10 mouse cellular contexts compared by ENCODE assay signal in genomic region chr17:84420276-84420639, GRCm38 (mm10). TPM values are rescaled to one million over a fixed set of nuclear protein-coding genes. Genes with fewer than 3 reads are reported as not detected.
DNase-seq lines count a peak whose midpoint lies in the region; ATAC-seq and TF ChIP-seq lines count a peak whose summit lies in the region.
"Had no signal": no experiment of that assay in that cellular context is flagged by ENCODE, and none has a peak within 500 bp of the region (broad histone marks: within the 10 kb centered on the region; RNA-seq: fewer than 3 reads in every experiment).

No protein-coding gene starts in this region.

- 0 out of 2 replicates have a peak, but pooled peaks have one; percentile 23 for TF ChIP-seq CTCF in lung, embryonic 14.5 days (IDR thresholded peaks at IDR 0.05; ENCODE audit: low read depth)

- DNase-seq in heart, adult 9 months (ENCODE audit: low spot score in 2 of 2), result no peak
- no peak for DNase-seq in lung, embryonic 14.5 days
- no peak for DNase-seq in lung, postnatal 14 days
- no peak for DNase-seq in liver, embryonic 13.5 days
- no peak for DNase-seq in right cerebral cortex, postnatal 25 days
- DNase-seq in urinary bladder, postnatal 25 days (ENCODE audit: low spot score), result no peak
- DNase-seq: cerebellum, postnatal 25 days; kidney, postnatal 10 days had no signal

- ATAC-seq in heart, embryonic 14.5 days (ENCODE audit: insufficient number of reproducible peaks, insufficient read depth, low FRiP score, low read depth), result no peak
- ATAC-seq in lung, embryonic 14.5 days (ENCODE audit: insufficient read depth), result peak; percentile 54; the same call in 1 of the 2 replicates
- ATAC-seq in activated CD4-positive, CD25-positive, alpha-beta regulatory T cell, adult 4 months, result peak; percentile 21
- ATAC-seq in liver, embryonic 13.5 days (ENCODE audit: low read depth), result no peak

- peak overlapping the region; percentile 38; the same call in 1 of the 2 replicates for H3K9ac ChIP-seq in heart, embryonic 14.5 days (ENCODE audit: low read length)
- H3K9ac ChIP-seq in lung, embryonic 14.5 days, result no peak overlapping the region
- H3K9ac ChIP-seq in liver, embryonic 13.5 days, result no peak overlapping the region

- no peaks in the 10 kb centered on the region for H3K27me3 ChIP-seq in heart, embryonic 14.5 days (ENCODE audit: control insufficient read depth, insufficient read depth, low read length)
- H3K27me3 ChIP-seq in lung, embryonic 14.5 days (ENCODE audit: insufficient read depth, low read length), result no peaks in the 10 kb centered on the region
- no peaks in the 10 kb centered on the region for H3K27me3 ChIP-seq in liver, embryonic 13.5 days

- H3K4me3 ChIP-seq in heart, embryonic 14.5 days (ENCODE audit: control insufficient read depth in 1 of 2, insufficient read depth in 1 of 2, low read depth in 1 of 2, low read length in 2 of 2), result no peak overlapping the region
- no peak overlapping the region for H3K4me3 ChIP-seq in lung, embryonic 14.5 days (ENCODE audit: low read depth, low read length)
- no peak overlapping the region for H3K4me3 ChIP-seq in liver, embryonic 13.5 days (replicated peaks)

- no peaks in the 10 kb centered on the region for H3K9me3 ChIP-seq in heart, embryonic 14.5 days (ENCODE audit: control insufficient read depth, low read length)
- no peaks in the 10 kb centered on the region for H3K9me3 ChIP-seq in lung, embryonic 14.5 days (ENCODE audit: low read depth, low read length)
- no peaks in the 10 kb centered on the region for H3K9me3 ChIP-seq in liver, embryonic 13.5 days (replicated peaks)

- peaks cover 11 to 17% of the 10 kb centered on the region in 2 experiments for H3K4me1 ChIP-seq in heart, embryonic 14.5 days (ENCODE audit: control insufficient read depth in 2 of 2, insufficient read depth in 2 of 2, low read length in 2 of 2)
- H3K4me1 ChIP-seq in lung, embryonic 14.5 days (ENCODE audit: insufficient read depth), result peaks cover 3% of the 10 kb centered on the region; the same call in 1 of the 2 replicates
- peaks cover 14% of the 10 kb centered on the region for H3K4me1 ChIP-seq in liver, embryonic 13.5 days (replicated peaks)

- H3K36me3 ChIP-seq in heart, embryonic 14.5 days (ENCODE audit: control insufficient read depth, insufficient read depth, low read length), result peaks cover 37% of the 10 kb centered on the region
- peaks cover 41% of the 10 kb centered on the region for H3K36me3 ChIP-seq in lung, embryonic 14.5 days (ENCODE audit: insufficient read depth)
- peaks cover 39% of the 10 kb centered on the region for H3K36me3 ChIP-seq in liver, embryonic 13.5 days

- peak overlapping the region; percentile 71 to 77 for H3K27ac ChIP-seq in heart, embryonic 14.5 days (replicated peaks in 1 of 2; ENCODE audit: control insufficient read depth in 1 of 2, insufficient read depth in 1 of 2, low read depth in 2 of 2, low read length in 2 of 2)
- peak overlapping the region; percentile 88 for H3K27ac ChIP-seq in lung, embryonic 14.5 days (ENCODE audit: low read depth)
- H3K27ac ChIP-seq in liver, embryonic 13.5 days, result peak overlapping the region; percentile 41

- 46% methylated on average over 3 of the region's 3 CpGs for WGBS in heart, embryonic 14.5 days
- WGBS in lung, embryonic 14.5 days, result 58% methylated on average over 3 of the region's 3 CpGs
- WGBS in liver, embryonic 13.5 days (ENCODE audit: insufficient replicate concordance), result 71% methylated on average over 3 of the region's 3 CpGs

- H3K4me2 ChIP-seq in heart, embryonic 14.5 days (ENCODE audit: low read length), result peak overlapping the region; percentile 35; the same call in 1 of the 2 replicates
- no peak overlapping the region for H3K4me2 ChIP-seq in lung, embryonic 14.5 days
- H3K4me2 ChIP-seq in liver, embryonic 13.5 days, result no peak overlapping the region

RNA-seq across cellular contexts. Expression of gene Thada, which starts 45.7 kb away (rescaled TPM):
- 7.0 and 8.1 TPM in 2 replicates for polyA plus RNA-seq in heart, embryonic 14.5 days (2014; fragmentation: Nextera tagmentation; extraction: Ambion mirVana)
- 12.1 and 14.5 TPM in 2 replicates for polyA plus RNA-seq in lung, embryonic 14.5 days (2014; fragmentation: Nextera tagmentation; extraction: Ambion mirVana)
- polyA plus RNA-seq in activated CD4-positive, CD25-positive, alpha-beta regulatory T cell, adult 4 months (2017; shearing (Covaris generic)), result 10 to 100 TPM; 53.7 to 64.8 TPM
- 3.0 and 3.5 TPM in 2 replicates for polyA plus RNA-seq in liver, embryonic 13.5 days (2015; fragmentation: Nextera tagmentation; extraction: Ambion mirVana)

Comparison
In these comparisons a context has a peak if more than half of its experiments do, and no peak if none do; other contexts are left out.
1. ATAC-seq: peak in lung, embryonic 14.5 days (single experiment) and activated CD4-positive, CD25-positive, alpha-beta regulatory T cell, adult 4 months (single experiment); none in heart, embryonic 14.5 days (single experiment) and liver, embryonic 13.5 days (single experiment).
2. Peak in every context shown above with its lines, with median percentiles within 50 percentile points of each other: H3K27ac ChIP-seq.